Mouse (Mus musculus) hindbrain, embryonic 13.5 days (tissue): ENCODE results near the gene Vmn1r94. TPM values are rescaled to one million over a fixed set of nuclear protein-coding genes. Genes with fewer than 3 reads are reported as not detected.
"Not testable (repeated sequence)": the region's sequence is repeated elsewhere in the genome, so short reads cannot be mapped to it uniquely, and the experiment has no call there.

ENCODE experiments used
- ATAC-seq: fragments of 200-750 bp; cut with Nextera tagmentation; 2 replicates; pipeline ENCODE4 v1.8.0; 2017; ENCODE audit warnings: moderate TSS enrichment; ENCODE audit not compliant: low FRiP score
- H3K27ac ChIP-seq: fragments of 300-500 bp; sonication (generic); 2 replicates; pipeline ENCODE4 v1.5.1; 2015; ENCODE audit warnings: inconsistent platforms, mild to moderate bottlenecking, moderate library complexity
- H3K27me3 ChIP-seq: fragments of 300-500 bp; sonication (generic); 2 replicates; pipeline ENCODE4 v1.6.1; 2015; ENCODE audit warnings: mild to moderate bottlenecking, inconsistent platforms
- H3K36me3 ChIP-seq: fragments of 300-500 bp; sonication (generic); 2 replicates; pipeline ENCODE4 v1.6.1; 2015; ENCODE audit warnings: mild to moderate bottlenecking, inconsistent platforms
- H3K4me1 ChIP-seq: fragments of 300-500 bp; sonication (generic); replicated peaks from 2 replicates; pipeline ENCODE4 v1.6.1; 2015; ENCODE audit warnings: inconsistent platforms
- H3K4me2 ChIP-seq: fragments of 300-500 bp; sonication (generic); 2 replicates; pipeline ENCODE4 v1.6.1; 2015; ENCODE audit warnings: inconsistent platforms, mild to moderate bottlenecking, moderate library complexity
- H3K4me3 ChIP-seq: fragments of 300-500 bp; sonication (generic); 2 replicates; pipeline ENCODE4 v1.5.1; 2015; ENCODE audit warnings: mild to moderate bottlenecking, inconsistent platforms
- H3K9ac ChIP-seq: fragments of 300-500 bp; sonication (generic); 2 replicates; pipeline ENCODE4 v1.6.1; 2015; ENCODE audit warnings: mild to moderate bottlenecking, inconsistent platforms
- H3K9me3 ChIP-seq: fragments of 300-500 bp; sonication (generic); 2 replicates; pipeline ENCODE4 v1.6.1; 2016; ENCODE audit warnings: inconsistent platforms
- WGBS: fragments of 180-500 bp; shearing (Covaris S2); methylation state at CpG from one replicate; pipeline ENCODE4 v1.1.7; 2015; 5-methylcytosine and 5-hydroxymethylcytosine counted together
- polyA plus RNA-seq: library from polyadenylated mRNA; unstranded; fragments of >200 nt; fragmentation: Nextera tagmentation; extraction: Ambion mirVana; gene quantifications from 2 replicates; pipeline ENCODE4 v1.2.1, GENCODE M21; 2015

Gene Vmn1r94
- not detected in 2 replicates for polyA plus RNA-seq

GRCm38 (mm10) chr7:20168277-20168676 is at the start of gene Vmn1r94:
Gene Vmn1r94 (minus strand): TSS chr7:20168377.
- not testable (repeated sequence) for H3K4me3 ChIP-seq, H3K36me3 ChIP-seq, ATAC-seq, H3K27me3 ChIP-seq, H3K4me1 ChIP-seq, H3K9me3 ChIP-seq, H3K9ac ChIP-seq, H3K27ac ChIP-seq, H3K4me2 ChIP-seq
- no CpG with 5 or more reads among the region's 3 CpGs for WGBS

- H3K36me3 ChIP-seq, H3K4me2 ChIP-seq, H3K4me3 ChIP-seq, H3K4me1 ChIP-seq, H3K27me3 ChIP-seq, H3K27ac ChIP-seq, H3K9me3 ChIP-seq, H3K9ac ChIP-seq, ATAC-seq: not testable (repeated sequence)
- WGBS = no CpG with 5 or more reads among the region's 2 CpGs
Measured at GRCm38 (mm10) chr7:20205507-20205906, 37.3 kb upstream of the Vmn1r94 start, which contains the start of gene Gm6164. Gene Gm6164 (minus strand): TSS chr7:20205607.

- ATAC-seq = not testable (repeated sequence)
Measured at GRCm38 (mm10) chr7:20193410-20193809, 25.2 kb upstream of the Vmn1r94 start, which contains the start of gene Vmn1r95. Gene Vmn1r95 (plus strand): TSS chr7:20193710.

GRCm38 (mm10) chr7:20138988-20139387 is 29.2 kb downstream of the Vmn1r94 start, which contains the start of gene Vmn1r93:
Gene Vmn1r93 (minus strand): TSS chr7:20139088.
- no CpG with 5 or more reads among the region's 5 CpGs for WGBS
- H3K27ac ChIP-seq, H3K4me2 ChIP-seq, H3K27me3 ChIP-seq, H3K9me3 ChIP-seq, H3K9ac ChIP-seq, H3K36me3 ChIP-seq, H3K4me3 ChIP-seq, ATAC-seq, H3K4me1 ChIP-seq: not testable (repeated sequence)

More at GRCm38 (mm10) chr7:20193410-20193809, 25.2 kb upstream of the Vmn1r94 start, which contains the start of gene Vmn1r95:
- not testable (repeated sequence) for H3K27me3 ChIP-seq, H3K9ac ChIP-seq, H3K9me3 ChIP-seq, H3K4me1 ChIP-seq, H3K27ac ChIP-seq, H3K4me2 ChIP-seq, H3K4me3 ChIP-seq, H3K36me3 ChIP-seq
- WGBS = no CpG with 5 or more reads among the region's 3 CpGs

- not testable (repeated sequence) for ATAC-seq, H3K9me3 ChIP-seq, H3K4me3 ChIP-seq, H3K36me3 ChIP-seq, H3K9ac ChIP-seq, H3K27me3 ChIP-seq, H3K4me2 ChIP-seq, H3K27ac ChIP-seq, H3K4me1 ChIP-seq
- no CpG with 5 or more reads among the region's 2 CpGs for WGBS
Measured at GRCm38 (mm10) chr7:20122479-20122878, 45.7 kb downstream of the Vmn1r94 start, which contains the start of gene Gm16442. Gene Gm16442 (minus strand): TSS chr7:20122579.

Other genes starting within 250 kb of the Vmn1r94 start
- gene Pvr, start 247.2 kb downstream of the Vmn1r94 start, polyA plus RNA-seq = 7.8 and 9.4 TPM in 2 replicates
- 0.13 TPM in 1 of 2 replicates, not detected in the other for gene Igsf23, start 217.6 kb downstream of the Vmn1r94 start, polyA plus RNA-seq
- gene Ceacam20, start 203.0 kb downstream of the Vmn1r94 start, polyA plus RNA-seq = not detected in 2 replicates
- gene Nlrp9b, start 176.9 kb downstream of the Vmn1r94 start, polyA plus RNA-seq = not detected in 2 replicates
- not detected in 2 replicates for gene Vmn1r91, start 68.7 kb downstream of the Vmn1r94 start, polyA plus RNA-seq
- not detected in 2 replicates for gene Gm16442, start 45.8 kb downstream of the Vmn1r94 start, polyA plus RNA-seq
- gene Vmn1r93, start 29.3 kb downstream of the Vmn1r94 start, polyA plus RNA-seq = not detected in 2 replicates
- gene Vmn1r95, start 25.3 kb upstream of the Vmn1r94 start, polyA plus RNA-seq = not detected in 2 replicates
- gene Gm6164, start 37.2 kb upstream of the Vmn1r94 start, polyA plus RNA-seq = not detected in 2 replicates
- gene Gm4498, start 65.5 kb upstream of the Vmn1r94 start, polyA plus RNA-seq = not detected in 2 replicates
- not detected in 2 replicates for gene Gm5890, start 94.5 kb upstream of the Vmn1r94 start, polyA plus RNA-seq
- gene Gm4133, start 165.7 kb upstream of the Vmn1r94 start, polyA plus RNA-seq = not detected in 2 replicates
- gene Gm5728, start 207.0 kb upstream of the Vmn1r94 start, polyA plus RNA-seq = not detected in 2 replicates
- gene Vmn1r100, start 249.6 kb upstream of the Vmn1r94 start, polyA plus RNA-seq = not detected in 2 replicates